Mouse (Mus musculus): Measurements from ENCODE around the gene Diras1. TPM values are rescaled to one million over a fixed set of nuclear protein-coding genes. Genes with fewer than 3 reads are reported as not detected.

The Diras1 gene
- polyA plus RNA-seq, 1 experiment = 0.05 TPM

- DNase-seq = no peak
- WGBS = 95% methylated on average over 8 of the region's 8 CpGs
- H3K4me1 ChIP-seq (replicated peaks; ENCODE audit: control insufficient read depth, insufficient read depth, low read length) = no peaks in the 10 kb centered on the region
- H3K27me3 ChIP-seq (ENCODE audit: control insufficient read depth, insufficient read depth, low read length) = no peaks in the 10 kb centered on the region
- no peak overlapping the region for H3K27ac ChIP-seq (ENCODE audit: control insufficient read depth, insufficient read depth, low read length)
- H3K4me3 ChIP-seq (ENCODE audit: control insufficient read depth, insufficient read depth, low read length) = no peak overlapping the region
- TF ChIP-seq POLR2A (IDR thresholded peaks at IDR 0.05; ENCODE audit: control insufficient read depth, extremely low read depth, insufficient read depth, low read length, poor library complexity) = no peak
- no peak for TF ChIP-seq CTCF (IDR thresholded peaks at IDR 0.05; ENCODE audit: borderline replicate concordance, control insufficient read depth, extremely low read depth, insufficient read depth, low read length, poor library complexity)
- H3K36me3 ChIP-seq (ENCODE audit: control insufficient read depth, insufficient read depth, low read length) = no peaks in the 10 kb centered on the region
Measured at GRCm38 (mm10) chr10:80970159-80970558, 55.3 kb downstream of the Diras1 start.

Other genes with a start within 250 kb of the Diras1 start
- 94.6 and 119 TPM in 2 replicates for gene Sf3a2, start 227.5 kb downstream of the Diras1 start, polyA plus RNA-seq (2012; rRNA removed)
- 142 and 153 TPM in 2 replicates for gene Plekhj1, start 227.0 kb downstream of the Diras1 start, polyA plus RNA-seq (2012; rRNA removed)
- 6.3 and 8.8 TPM in 2 replicates for gene Amh, start 220.4 kb downstream of the Diras1 start, polyA plus RNA-seq (2012; rRNA removed)
- 0.24 TPM in 1 of 2 replicates, not detected in the other for gene Jsrp1, start 212.2 kb downstream of the Diras1 start, polyA plus RNA-seq (2012; rRNA removed)
- 1,706 and 1,988 TPM in 2 replicates for gene Oaz1, start 199.0 kb downstream of the Diras1 start, polyA plus RNA-seq (2012; rRNA removed)
- 0.10 and 1.0 TPM in 2 replicates for gene Lingo3, start 181.6 kb downstream of the Diras1 start, polyA plus RNA-seq (2012; rRNA removed)
- 187 and 242 TPM in 2 replicates for gene Lsm7, start 170.5 kb downstream of the Diras1 start, polyA plus RNA-seq (2012; rRNA removed)
- gene Sppl2b, start 170.4 kb downstream of the Diras1 start, polyA plus RNA-seq (2012; rRNA removed) = 153 and 167 TPM in 2 replicates
- 0.23 and 0.28 TPM in 2 replicates for gene Tmprss9, start 153.8 kb downstream of the Diras1 start, polyA plus RNA-seq (2012; rRNA removed)
- 227 and 310 TPM in 2 replicates for gene Timm13, start 124.7 kb downstream of the Diras1 start, polyA plus RNA-seq (2012; rRNA removed)
- gene Lmnb2, start 107.4 kb downstream of the Diras1 start, polyA plus RNA-seq (2012; rRNA removed) = 44.2 and 52.7 TPM in 2 replicates
- 36.2 and 53.2 TPM in 2 replicates for gene Gadd45b, start 95.6 kb downstream of the Diras1 start, polyA plus RNA-seq (2012; rRNA removed)
- gene Gng7, start 10.7 kb downstream of the Diras1 start, polyA plus RNA-seq (2012; rRNA removed) = 0.63 and 0.80 TPM in 2 replicates
- gene Slc39a3, start 11.8 kb upstream of the Diras1 start, polyA plus RNA-seq (2012; rRNA removed) = 52.7 and 57.6 TPM in 2 replicates
- 265 and 279 TPM in 2 replicates for gene Sgta, start 34.5 kb upstream of the Diras1 start, polyA plus RNA-seq (2012; rRNA removed)
- gene Thop1, start 44.4 kb upstream of the Diras1 start, polyA plus RNA-seq (2012; rRNA removed) = 30.7 and 35.7 TPM in 2 replicates
- 0.39 and 1.0 TPM in 2 replicates for gene Creb3l3, start 73.2 kb upstream of the Diras1 start, polyA plus RNA-seq (2012; rRNA removed)
- gene Map2k2, start 80.3 kb upstream of the Diras1 start, polyA plus RNA-seq (2012; rRNA removed) = 214 and 285 TPM in 2 replicates
- 66.0 and 87.5 TPM in 2 replicates for gene Zbtb7a, start 109.6 kb upstream of the Diras1 start, polyA plus RNA-seq (2012; rRNA removed)
- gene Pias4, start 142.3 kb upstream of the Diras1 start, polyA plus RNA-seq (2012; rRNA removed) = 67.6 and 72.9 TPM in 2 replicates
- gene Eef2, start 151.0 kb upstream of the Diras1 start, polyA plus RNA-seq (2012; rRNA removed) = 2,100 and 2,369 TPM in 2 replicates
- 95.9 and 103 TPM in 2 replicates for gene Dapk3, start 157.3 kb upstream of the Diras1 start, polyA plus RNA-seq (2012; rRNA removed)
- gene 4930442H23Rik, start 158.2 kb upstream of the Diras1 start, polyA plus RNA-seq (2012; rRNA removed) = not detected in 2 replicates
- 0.12 TPM in 1 of 2 replicates, not detected in the other for gene Nmrk2, start 176.4 kb upstream of the Diras1 start, polyA plus RNA-seq (2012; rRNA removed)
- gene Atcay, start 205.2 kb upstream of the Diras1 start, polyA plus RNA-seq (2012; rRNA removed) = 2.4 and 2.5 TPM in 2 replicates
- 9.1 and 9.6 TPM in 2 replicates for gene Zfr2, start 207.5 kb upstream of the Diras1 start, polyA plus RNA-seq (2012; rRNA removed)
- 19.5 and 21.0 TPM in 2 replicates for gene Matk, start 227.3 kb upstream of the Diras1 start, polyA plus RNA-seq (2012; rRNA removed)
- 102 and 118 TPM in 2 replicates for gene Mrpl54, start 241.3 kb upstream of the Diras1 start, polyA plus RNA-seq (2012; rRNA removed)
- 125 and 136 TPM in 2 replicates for gene Apba3, start 241.3 kb upstream of the Diras1 start, polyA plus RNA-seq (2012; rRNA removed)

All from thymus, adult 2 months (tissue).